Mouse (Mus musculus) ES-E14 (cell line): ENCODE data around the gene Gja6. TPM values are rescaled to one million over a fixed set of nuclear protein-coding genes. Genes with fewer than 3 reads are reported as not detected.
A peak's percentile ranks its signal among the peaks of the same experiment; 100 is the strongest.

Experiments used
- DNase-seq: peaks from one replicate; pipeline ENCODE4 v3.0.0-alpha.2; 2013; ENCODE audit warnings: low read depth, low spot score
- H3K27ac ChIP-seq: 2 replicates; pipeline ENCODE4 v1.5.1; 2012; ENCODE audit warnings: low read depth, mild to moderate bottlenecking, low read length, moderate library complexity, mixed read lengths; ENCODE audit not compliant: poor library complexity, insufficient read depth, severe bottlenecking
- H3K36me3 ChIP-seq: 2 replicates; pipeline ENCODE4 v1.6.1; 2012; ENCODE audit warnings: mild to moderate bottlenecking, low read length, moderate library complexity, mixed read lengths; ENCODE audit not compliant: control insufficient read depth, poor library complexity, insufficient read depth, severe bottlenecking
- H3K4me1 ChIP-seq, 2 experiments: fragments of 150-350 bp in 1 of 2; sonication (generic) in 1 of 2; 2 replicates each; pipeline ENCODE4 v1.6.1; 2012; ENCODE audit warnings: low read length in 2 of 2, mild to moderate bottlenecking in 1 of 2, mixed read lengths in 1 of 2; ENCODE audit not compliant: control insufficient read depth in 2 of 2, insufficient read depth in 2 of 2, poor library complexity in 1 of 2
- H3K4me3 ChIP-seq, 2 experiments: fragments of 150-350 bp in 1 of 2; sonication (generic) in 1 of 2; 2 replicates each; pipeline ENCODE4 v1.5.1; 2012; ENCODE audit warnings: low read length in 2 of 2, low read depth in 1 of 2, mild to moderate bottlenecking in 1 of 2, mixed read lengths in 1 of 2; ENCODE audit not compliant: insufficient read depth in 1 of 2, poor library complexity in 1 of 2, severe bottlenecking in 1 of 2
- H3K9ac ChIP-seq: 2 replicates; pipeline ENCODE4 v1.6.1; 2012; ENCODE audit warnings: low read depth, mild to moderate bottlenecking, low read length, mixed read lengths; ENCODE audit not compliant: poor library complexity, insufficient read depth, severe bottlenecking
- H3K9me3 ChIP-seq: fragments of 150-350 bp; sonication (generic); 2 replicates; pipeline ENCODE4 v1.6.1; 2012; ENCODE audit warnings: low read depth, mild to moderate bottlenecking, low read length; ENCODE audit not compliant: control insufficient read depth, insufficient read depth
- CHD2 ChIP-seq: IDR thresholded peaks from 2 replicates; pipeline ENCODE4 v1.6.1; 2014; ENCODE audit warnings: mild to moderate bottlenecking, low read depth, low read length, inconsistent platforms
- HCFC1 ChIP-seq: IDR thresholded peaks from 2 replicates; pipeline ENCODE4 v1.6.1; 2012; ENCODE audit warnings: low read length, inconsistent platforms, borderline replicate concordance; ENCODE audit not compliant: insufficient read depth
- MAFK ChIP-seq: IDR thresholded peaks from 2 replicates; pipeline ENCODE4 v1.6.1; 2014; ENCODE audit warnings: mild to moderate bottlenecking, low read depth, low read length, inconsistent platforms; ENCODE audit not compliant: insufficient read depth
- ZC3H11A ChIP-seq: IDR thresholded peaks from 2 replicates; pipeline ENCODE4 v1.6.1; 2012; ENCODE audit warnings: low read depth, mild to moderate bottlenecking, inconsistent platforms, low read length, borderline replicate concordance
- ZNF384 ChIP-seq: IDR thresholded peaks from 2 replicates; pipeline ENCODE4 v1.6.1; 2012; ENCODE audit warnings: low read depth, low read length, inconsistent platforms
- in situ Hi-C, 2 experiments: fragments of 600-800 bp; cut with MboI; formaldehyde crosslinking; loops; one replicate each; pipeline ENCODE4 v1.15.1; 2025; ENCODE audit warnings: low sequenced_read_pairs in 2 of 2, inconsistent platforms in 1 of 2; ENCODE audit not compliant: unreplicated experiment in 2 of 2
- total RNA-seq: library from RNA; depleted of rRNA; stranded (reverse); fragments of 300-350 nt; gene quantifications from 2 replicates; pipeline ENCODE4 v1.2.3, GENCODE M21; 2012; rRNA removed

Gene Gja6
- 0.11 and 0.58 TPM in 2 replicates for total RNA-seq

GRCm38 (mm10) chrX:160906952-160907351 lies at the start of gene Gja6:
TSS of gene Gja6 (minus strand) at chrX:160907052.
- in situ Hi-C loops = no loop called here
- H3K4me3 ChIP-seq = no peak within 1 kb of the TSS
- H3K27ac ChIP-seq = no peak within 1 kb of the TSS
- H3K4me1 ChIP-seq = no peaks in the 10 kb centered on the region
- no peak within 1 kb of the TSS for H3K9ac ChIP-seq
- no peak for TF ChIP-seq MAFK
- TF ChIP-seq ZNF384 = no peak
- no peak for TF ChIP-seq CHD2
- TF ChIP-seq ZC3H11A = no peak
- TF ChIP-seq HCFC1 = no peak
- no peaks in the 10 kb centered on the region for H3K9me3 ChIP-seq
- no peak for DNase-seq
- no peaks in the 10 kb centered on the region for H3K36me3 ChIP-seq

- Histone ChIP-seq H3K4me3 (no peak overlapping the region), H3K36me3 (no peaks in the 10 kb centered on the region), H3K27ac (no peak overlapping the region), H3K9me3 (no peaks in the 10 kb centered on the region), H3K4me1 (no peaks in the 10 kb centered on the region), H3K9ac (no peak overlapping the region)
- TF ChIP-seq ZC3H11A (no peak), CHD2 (no peak), HCFC1 (no peak), MAFK (no peak), ZNF384 (no peak)
- in situ Hi-C loops = no loop called here
- no peak for DNase-seq
Measured at GRCm38 (mm10) chrX:160949583-160949982, 42.7 kb upstream of the Gja6 start.

- in situ Hi-C loops = no loop called here
- H3K4me1 ChIP-seq = no peaks in the 10 kb centered on the region
Measured at GRCm38 (mm10) chrX:160944722-160945121, 37.9 kb upstream of the Gja6 start.

DNA sequence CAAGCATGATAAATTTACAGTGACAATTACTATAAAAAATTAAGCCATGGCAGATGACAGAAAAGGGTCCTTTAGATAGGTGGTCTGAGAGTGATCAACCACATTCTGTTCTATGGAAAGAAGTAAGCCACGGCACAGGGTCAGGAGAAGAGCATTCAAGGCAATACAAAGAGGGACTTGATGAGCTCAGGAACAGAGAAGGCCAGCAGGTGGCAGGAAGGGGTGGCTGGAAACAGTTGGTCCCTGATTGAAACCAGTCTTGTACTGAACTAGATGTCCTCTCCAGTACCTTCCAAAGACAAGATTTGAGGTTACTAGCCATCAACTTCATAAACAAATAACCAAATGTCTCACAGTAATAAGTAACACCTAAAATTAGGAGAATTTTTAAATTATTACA lies 28.7 kb upstream of the Gja6 start:
- in situ Hi-C loops = no loop called here

More at GRCm38 (mm10) chrX:160944722-160945121, 37.9 kb upstream of the Gja6 start:
- no peak for DNase-seq
- no peak overlapping the region for H3K4me3 ChIP-seq
- no peaks in the 10 kb centered on the region for H3K36me3 ChIP-seq
- H3K9ac ChIP-seq = no peak overlapping the region
- H3K9me3 ChIP-seq = no peaks in the 10 kb centered on the region
- no peak overlapping the region for H3K27ac ChIP-seq
- no peak for TF ChIP-seq ZNF384
- no peak for TF ChIP-seq ZC3H11A

GRCm38 (mm10) chrX:160930656-160931055 lies 23.8 kb upstream of the Gja6 start:
- Histone ChIP-seq H3K27ac (no peak overlapping the region), H3K4me3 (no peak overlapping the region), H3K9ac (no peak overlapping the region), H3K9me3 (no peaks in the 10 kb centered on the region), H3K4me1 (no peaks in the 10 kb centered on the region), H3K36me3 (no peaks in the 10 kb centered on the region)
- in situ Hi-C loops = no loop called here
- TF ChIP-seq ZNF384 (no peak), MAFK (no peak), CHD2 (no peak), ZC3H11A (no peak), HCFC1 (no peak)
- peak; percentile 3 for DNase-seq

More for the DNA sequence above, 28.7 kb upstream of the Gja6 start:
- TF ChIP-seq ZC3H11A (no peak), CHD2 (no peak), MAFK (no peak), HCFC1 (no peak), ZNF384 (no peak)
- no peaks in the 10 kb centered on the region for H3K36me3 ChIP-seq
- H3K9ac ChIP-seq = no peak overlapping the region
- H3K4me3 ChIP-seq = no peak overlapping the region
- no peaks in the 10 kb centered on the region for H3K4me1 ChIP-seq
- H3K9me3 ChIP-seq = no peaks in the 10 kb centered on the region
- peak; percentile 6 for DNase-seq
- H3K27ac ChIP-seq = no peak overlapping the region
